Mouse (Mus musculus): ENCODE measurements around the gene Sirt7.

DNA sequence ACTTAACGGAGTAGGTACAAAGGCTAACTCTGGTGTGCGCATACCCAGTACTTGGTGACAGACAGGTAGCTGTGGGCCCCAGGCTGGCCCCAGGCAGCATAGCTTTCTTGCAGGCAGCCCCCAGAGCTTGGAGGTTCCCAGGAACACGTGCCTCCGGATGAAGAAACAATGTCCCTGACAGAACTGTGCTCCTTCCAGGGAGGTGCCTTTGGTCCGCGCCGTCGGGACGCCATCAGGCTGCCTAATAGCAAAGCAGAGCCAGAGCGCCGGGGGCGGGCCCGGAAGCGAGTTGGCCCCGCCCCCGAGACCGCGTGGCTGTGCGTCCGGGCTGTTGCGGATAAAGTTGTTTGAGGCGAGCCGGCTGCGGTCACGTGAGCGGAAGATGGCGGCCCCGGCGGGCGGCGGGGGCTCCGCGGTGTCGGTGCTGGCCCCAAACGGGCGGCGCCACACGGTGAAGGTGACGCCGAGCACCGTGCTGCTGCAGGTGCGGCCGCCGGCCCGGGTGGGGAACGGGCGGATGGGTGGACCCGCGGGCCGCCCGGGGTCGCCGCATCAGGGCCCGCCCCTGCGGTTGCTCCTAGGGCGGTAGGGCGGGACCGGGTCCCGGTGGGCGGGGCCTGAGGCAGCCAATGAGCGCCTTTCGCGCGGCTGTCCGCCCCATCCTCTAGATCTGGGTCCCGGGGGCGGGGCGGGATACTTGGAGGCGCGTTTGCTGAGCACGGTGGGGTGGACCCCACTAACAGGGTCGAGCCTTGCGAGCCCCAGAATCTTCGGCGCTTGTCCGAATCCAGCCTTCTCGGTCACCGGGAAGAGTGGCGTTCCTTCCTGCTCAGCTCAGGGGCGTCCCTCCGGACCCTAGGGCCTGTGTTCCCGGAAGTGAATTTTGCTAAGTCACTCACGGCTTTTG lies 47.9 kb upstream of the Sirt7 start, which contains the start of gene Aspscr1:
- TF ChIP-seq CTCF (IDR thresholded peaks at IDR 0.05; ENCODE audit: extremely low read depth, insufficient read depth, low read length) (no peak), POLR2A (IDR thresholded peaks at IDR 0.05; ENCODE audit: extremely low read depth, insufficient read depth, low read length) (peak; percentile 56; the same call in 1 of the 2 replicates)

Data from cortical plate, adult 2 months (tissue).